Mouse (Mus musculus): ENCODE data around the gene Prr12.

DNA sequence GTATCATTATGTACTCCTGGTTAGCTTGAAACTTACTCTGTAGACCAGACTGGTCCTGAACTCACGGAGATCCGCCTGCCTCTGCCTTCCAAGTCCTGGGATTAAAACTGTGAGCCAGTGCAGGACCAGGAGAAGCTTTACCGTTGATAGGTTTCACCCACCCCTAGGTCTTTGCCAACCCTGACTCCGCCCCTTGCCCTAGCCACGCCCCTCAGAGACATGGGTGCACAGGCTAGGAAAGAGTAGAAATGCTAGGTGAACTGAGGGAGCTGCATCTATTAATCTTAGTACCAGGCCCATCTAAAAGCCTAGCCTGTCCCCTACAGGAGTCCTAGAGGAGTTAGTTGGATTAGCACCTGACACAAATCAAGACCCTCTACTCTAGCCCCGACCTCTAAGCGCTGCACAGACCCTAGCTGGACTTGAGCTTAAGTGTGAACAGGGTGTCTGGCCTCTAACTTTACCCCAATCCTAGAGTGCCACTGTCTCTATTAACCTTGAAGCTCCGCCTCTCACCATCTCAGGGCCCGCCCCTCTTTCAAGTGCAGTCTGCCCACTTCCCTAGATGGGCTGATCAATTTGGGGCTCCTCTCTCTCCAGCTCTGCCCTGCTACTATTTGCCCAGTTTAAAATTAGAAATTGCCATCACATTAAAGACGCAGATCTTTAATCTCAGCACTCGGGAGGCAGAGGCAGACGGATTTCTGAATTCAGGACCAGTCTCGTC is 37.7 kb upstream of the Prr12 start:
- TF ChIP-seq CTCF (IDR thresholded peaks at IDR 0.05) (no peak), POLR2A (IDR thresholded peaks at IDR 0.05; ENCODE audit: insufficient read depth, low read depth, low read length) (no peak), EP300 (IDR thresholded peaks at IDR 0.05; ENCODE audit: insufficient read depth, low read depth, low read length) (no peak)

Measured in heart, adult 2 months (tissue).